Mouse (Mus musculus) hindbrain, embryonic 16.5 days (tissue): ENCODE data around the gene Ptpn11. TPM values are rescaled to one million over a fixed set of nuclear protein-coding genes. Genes with fewer than 3 reads are reported as not detected.
"Not testable (repeated sequence)": the region's sequence is repeated elsewhere in the genome, so short reads cannot be mapped to it uniquely, and the experiment has no call there.

ENCODE experiments used
- ATAC-seq: fragments of 200-750 bp; cut with Nextera tagmentation; 2 replicates; pipeline ENCODE4 v1.8.0; 2017; ENCODE audit warnings: moderate TSS enrichment, moderate library complexity
- H3K27ac ChIP-seq: fragments of 300-500 bp; sonication (generic); 2 replicates; pipeline ENCODE4 v1.5.1; 2014; ENCODE audit warnings: low read depth, mild to moderate bottlenecking, control low read depth, low read length, moderate library complexity
- H3K27me3 ChIP-seq: fragments of 300-500 bp; sonication (generic); replicated peaks from 2 replicates; pipeline ENCODE4 v1.6.1; 2014; ENCODE audit warnings: low read length; ENCODE audit not compliant: control insufficient read depth, insufficient read depth
- H3K36me3 ChIP-seq: fragments of 300-500 bp; sonication (generic); 2 replicates; pipeline ENCODE4 v1.6.1; 2014; ENCODE audit warnings: mild to moderate bottlenecking, low read length, moderate library complexity, mixed read lengths; ENCODE audit not compliant: control insufficient read depth, insufficient read depth
- H3K4me1 ChIP-seq: fragments of 300-500 bp; sonication (generic); 2 replicates; pipeline ENCODE4 v1.6.1; 2014; ENCODE audit warnings: low read depth, low read length; ENCODE audit not compliant: control insufficient read depth, insufficient read depth
- H3K4me2 ChIP-seq: fragments of 300-500 bp; sonication (generic); 2 replicates; pipeline ENCODE4 v1.6.1; 2014; ENCODE audit warnings: mild to moderate bottlenecking, low read length, control low read depth, moderate library complexity
- H3K4me3 ChIP-seq: fragments of 300-500 bp; sonication (generic); 2 replicates; pipeline ENCODE4 v1.5.1; 2014; ENCODE audit warnings: mild to moderate bottlenecking, low read length, control low read depth, moderate library complexity
- H3K9ac ChIP-seq: fragments of 300-500 bp; sonication (generic); 2 replicates; pipeline ENCODE4 v1.6.1; 2014; ENCODE audit warnings: low read depth, mild to moderate bottlenecking, control low read depth, low read length, moderate library complexity
- H3K9me3 ChIP-seq: fragments of 300-500 bp; sonication (generic); 2 replicates; pipeline ENCODE4 v1.6.1; 2014; ENCODE audit warnings: mild to moderate bottlenecking, low read length, moderate library complexity; ENCODE audit not compliant: control insufficient read depth
- WGBS: fragments of 180-500 bp; shearing (Covaris S2); extraction: QIAGEN DNeasy Blood & Tissue Kit; methylation state at CpG from one replicate; pipeline ENCODE4 v1.1.7; 2014; 5-methylcytosine and 5-hydroxymethylcytosine counted together
- polyA plus RNA-seq: library from polyadenylated mRNA; unstranded; fragments of >200 nt; fragmentation: Nextera tagmentation; extraction: Ambion mirVana; gene quantifications from 2 replicates; pipeline ENCODE4 v1.2.1, GENCODE M21; 2015

Gene Ptpn11
- polyA plus RNA-seq, 1 experiment from 2014 or later, result 20.9 TPM

DNA sequence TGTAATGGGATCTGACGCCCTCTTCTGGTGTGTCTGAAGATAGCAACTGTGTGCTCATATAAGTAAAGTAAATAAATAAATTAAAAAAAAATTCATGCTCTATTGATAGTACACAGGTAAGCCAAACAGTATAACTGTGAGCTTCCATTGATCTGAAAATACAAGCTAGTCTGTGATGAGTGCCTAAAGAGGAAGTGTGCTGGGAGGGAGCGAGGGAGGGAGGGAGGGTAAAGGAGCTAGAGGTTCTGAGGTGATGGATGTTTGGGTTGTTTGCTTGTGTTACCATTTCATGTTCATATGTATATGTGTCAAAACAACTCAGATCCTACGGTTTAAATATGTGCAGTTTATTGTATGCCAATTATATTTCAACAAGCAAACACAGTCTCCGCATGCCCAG, 35.6 kb upstream of the Ptpn11 start:
- H3K27me3 ChIP-seq, result no peaks in the 10 kb centered on the region
- peaks cover 11% of the 10 kb centered on the region for H3K4me1 ChIP-seq
- no peak overlapping the region for H3K4me3 ChIP-seq
- no peaks in the 10 kb centered on the region for H3K36me3 ChIP-seq
- no peak overlapping the region for H3K9ac ChIP-seq
- H3K4me2 ChIP-seq, result no peak overlapping the region
- no peak for ATAC-seq
- no peak overlapping the region for H3K27ac ChIP-seq
- 90% methylated on average over 4 of the region's 4 CpGs for WGBS
- H3K9me3 ChIP-seq, result no peaks in the 10 kb centered on the region

DNA sequence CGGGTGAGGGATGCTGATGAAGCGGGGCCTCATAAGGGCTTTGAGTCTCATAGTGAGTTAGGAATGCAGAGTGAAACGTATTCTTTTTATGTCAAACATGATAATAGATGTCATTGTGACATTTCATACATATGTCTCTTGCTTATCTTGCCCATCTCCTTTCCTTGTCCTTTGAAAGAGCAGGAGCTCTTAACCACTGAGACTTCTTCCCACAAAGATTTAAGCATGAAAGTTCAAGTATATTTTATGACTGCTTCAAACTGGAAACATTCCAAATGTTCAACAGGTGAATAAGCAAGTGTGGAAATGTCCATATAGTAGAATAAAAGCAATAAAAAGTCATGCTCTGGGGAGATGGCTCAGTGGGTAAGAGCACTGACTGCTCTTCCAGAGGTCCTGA, 35.2 kb upstream of the Ptpn11 start:
- WGBS, result 66% methylated on average over 3 of the region's 3 CpGs
- no peak for ATAC-seq
- Histone ChIP-seq H3K36me3 (no peaks in the 10 kb centered on the region), H3K27ac (no peak overlapping the region), H3K4me1 (peaks cover 16% of the 10 kb centered on the region), H3K4me3 (no peak overlapping the region), H3K4me2 (no peak overlapping the region), H3K9ac (no peak overlapping the region), H3K27me3 (no peaks in the 10 kb centered on the region), H3K9me3 (no peaks in the 10 kb centered on the region)

DNA sequence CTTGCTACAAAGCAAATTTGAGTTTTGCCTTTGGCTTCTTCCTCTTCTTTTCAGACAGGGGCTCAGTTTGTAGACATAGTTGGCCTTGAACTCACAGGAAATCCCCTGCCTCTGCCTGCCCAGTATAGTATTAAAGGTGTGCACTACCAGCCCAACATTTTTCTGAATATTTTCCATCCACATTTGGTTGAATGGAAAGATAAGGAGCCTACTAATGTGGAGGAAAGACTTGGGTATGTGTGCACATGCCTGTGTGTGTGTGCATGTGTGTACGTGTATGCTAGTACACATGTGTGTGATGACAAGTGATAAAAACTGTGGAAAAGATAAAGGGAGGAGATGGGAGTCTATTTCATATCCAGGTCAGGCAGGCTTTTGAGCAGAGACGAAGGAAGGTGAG, 34.7 kb upstream of the Ptpn11 start:
- Histone ChIP-seq H3K4me2 (no peak overlapping the region), H3K4me1 (peaks cover 16% of the 10 kb centered on the region), H3K4me3 (no peak overlapping the region), H3K9me3 (no peaks in the 10 kb centered on the region), H3K27ac (no peak overlapping the region), H3K9ac (no peak overlapping the region), H3K36me3 (no peaks in the 10 kb centered on the region), H3K27me3 (no peaks in the 10 kb centered on the region)
- WGBS, result 84% methylated on average over 2 of the region's 2 CpGs
- ATAC-seq, result no peak

DNA sequence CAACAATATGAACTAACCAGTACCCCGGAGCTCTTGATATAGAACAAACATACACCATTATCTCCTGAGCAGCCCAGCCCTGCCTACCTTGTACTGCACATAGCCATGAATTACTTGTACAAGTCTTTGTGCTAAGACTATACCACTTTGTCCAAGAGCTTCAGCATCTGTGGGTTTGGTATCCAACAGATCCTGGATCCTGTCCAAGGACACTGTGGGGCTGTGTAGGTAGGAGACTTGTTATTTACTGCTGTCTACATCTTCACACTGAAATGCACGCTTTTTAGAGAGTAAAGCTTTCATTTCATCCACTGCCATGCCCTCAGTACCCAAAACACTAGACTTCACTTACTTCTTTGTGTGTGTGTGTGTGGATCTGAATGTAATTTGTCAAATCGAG, 33.7 kb upstream of the Ptpn11 start:
- Histone ChIP-seq H3K4me1 (peaks cover 16% of the 10 kb centered on the region), H3K27me3 (no peaks in the 10 kb centered on the region), H3K27ac (no peak overlapping the region), H3K9me3 (no peaks in the 10 kb centered on the region), H3K9ac (no peak overlapping the region), H3K4me2 (no peak overlapping the region), H3K36me3 (no peaks in the 10 kb centered on the region), H3K4me3 (no peak overlapping the region)
- 81% methylated on average over 3 of the region's 3 CpGs for WGBS
- ATAC-seq, result no peak

DNA sequence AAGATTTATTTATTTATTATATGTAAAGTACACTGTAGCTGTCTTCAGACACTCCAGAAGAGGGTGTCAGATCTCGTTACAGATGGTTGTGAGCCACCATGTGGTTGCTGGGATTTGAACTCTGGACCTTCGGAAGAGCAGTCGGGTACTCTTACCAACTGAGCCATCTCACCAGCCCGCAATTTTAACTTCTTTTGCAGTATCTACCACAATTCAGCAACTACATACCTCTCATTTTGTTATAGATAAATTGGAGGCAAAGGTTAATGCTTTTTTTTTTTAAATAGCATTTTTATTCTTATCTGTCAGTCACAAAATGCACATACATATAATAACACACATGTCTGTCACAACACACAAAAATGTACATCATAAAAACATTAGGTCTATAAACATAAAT, 32.8 kb upstream of the Ptpn11 start:
- not testable (repeated sequence) for ATAC-seq, H3K4me3 ChIP-seq, H3K4me2 ChIP-seq, H3K27me3 ChIP-seq, H3K27ac ChIP-seq, H3K9ac ChIP-seq, H3K36me3 ChIP-seq, H3K9me3 ChIP-seq
- peaks cover 16% of the 10 kb centered on the region for H3K4me1 ChIP-seq
- 90% methylated on average over 4 of the region's 4 CpGs for WGBS

DNA sequence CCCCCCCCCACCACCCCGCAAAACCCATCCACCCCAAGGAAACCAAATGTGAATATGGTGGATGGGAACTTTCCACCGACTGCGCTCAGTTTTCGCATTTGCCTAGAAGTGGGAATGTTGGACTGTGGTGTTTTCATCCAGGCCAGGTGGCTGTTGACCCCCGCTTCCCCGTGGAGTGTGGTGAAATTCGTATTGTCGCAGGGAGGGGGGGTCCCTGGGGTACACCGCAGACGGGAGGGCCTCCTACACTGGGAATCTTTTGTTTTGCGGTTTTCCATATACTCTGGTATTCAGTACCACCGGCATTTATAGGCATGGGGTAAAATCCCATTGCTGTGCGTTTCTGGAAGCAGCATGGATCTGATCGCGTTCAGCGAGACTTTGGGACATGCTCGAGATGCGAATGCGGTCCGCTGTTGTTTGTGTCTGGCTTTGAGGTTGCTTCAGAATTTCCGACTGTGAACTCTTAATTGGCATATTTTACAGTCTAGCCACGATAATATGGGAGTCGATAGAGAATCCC, 30.2 kb upstream of the Ptpn11 start:
- H3K4me1 ChIP-seq, result peaks cover 16% of the 10 kb centered on the region
- peak overlapping the region; percentile 95 for H3K4me3 ChIP-seq
- peak overlapping the region; percentile 92 for H3K9ac ChIP-seq
- WGBS, result 4% methylated on average over 23 of the region's 23 CpGs
- ATAC-seq, result peak; percentile 6; the same call in 1 of the 2 replicates
- no peaks in the 10 kb centered on the region for H3K27me3 ChIP-seq
- H3K27ac ChIP-seq, result peak overlapping the region; percentile 94
- no peaks in the 10 kb centered on the region for H3K36me3 ChIP-seq
- H3K4me2 ChIP-seq, result peak overlapping the region; percentile 77
- H3K9me3 ChIP-seq, result no peaks in the 10 kb centered on the region

DNA sequence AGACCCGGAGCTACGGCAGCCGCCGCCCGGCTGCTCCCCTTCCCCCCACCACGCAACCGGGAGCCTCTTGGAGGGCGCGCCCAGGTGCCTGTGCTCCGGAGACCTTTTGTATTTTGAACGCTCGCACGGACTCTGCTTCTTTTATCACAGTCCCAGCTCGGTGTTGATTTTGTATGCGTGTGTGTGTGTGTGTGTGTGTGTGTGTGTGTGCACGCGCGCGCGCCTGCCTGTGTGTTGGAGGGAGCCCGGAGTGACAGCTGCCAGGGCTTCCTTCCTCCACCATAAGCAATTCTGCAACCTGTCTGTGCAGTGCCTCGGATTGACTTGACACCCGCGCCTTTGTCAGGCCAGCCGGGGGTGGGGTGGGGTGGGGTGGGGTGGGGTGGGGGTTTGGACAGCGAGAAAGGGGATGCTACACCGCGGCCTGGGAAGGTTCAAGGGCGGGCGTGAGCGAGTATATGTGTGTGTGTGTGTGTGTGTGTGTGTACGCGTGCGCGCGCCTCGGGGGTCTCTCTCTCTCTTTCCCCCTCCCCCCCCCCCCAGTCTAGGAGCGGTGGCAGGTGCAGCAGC, 29.6 kb upstream of the Ptpn11 start:
- H3K4me2 ChIP-seq, result peak overlapping the region; percentile 77

DNA sequence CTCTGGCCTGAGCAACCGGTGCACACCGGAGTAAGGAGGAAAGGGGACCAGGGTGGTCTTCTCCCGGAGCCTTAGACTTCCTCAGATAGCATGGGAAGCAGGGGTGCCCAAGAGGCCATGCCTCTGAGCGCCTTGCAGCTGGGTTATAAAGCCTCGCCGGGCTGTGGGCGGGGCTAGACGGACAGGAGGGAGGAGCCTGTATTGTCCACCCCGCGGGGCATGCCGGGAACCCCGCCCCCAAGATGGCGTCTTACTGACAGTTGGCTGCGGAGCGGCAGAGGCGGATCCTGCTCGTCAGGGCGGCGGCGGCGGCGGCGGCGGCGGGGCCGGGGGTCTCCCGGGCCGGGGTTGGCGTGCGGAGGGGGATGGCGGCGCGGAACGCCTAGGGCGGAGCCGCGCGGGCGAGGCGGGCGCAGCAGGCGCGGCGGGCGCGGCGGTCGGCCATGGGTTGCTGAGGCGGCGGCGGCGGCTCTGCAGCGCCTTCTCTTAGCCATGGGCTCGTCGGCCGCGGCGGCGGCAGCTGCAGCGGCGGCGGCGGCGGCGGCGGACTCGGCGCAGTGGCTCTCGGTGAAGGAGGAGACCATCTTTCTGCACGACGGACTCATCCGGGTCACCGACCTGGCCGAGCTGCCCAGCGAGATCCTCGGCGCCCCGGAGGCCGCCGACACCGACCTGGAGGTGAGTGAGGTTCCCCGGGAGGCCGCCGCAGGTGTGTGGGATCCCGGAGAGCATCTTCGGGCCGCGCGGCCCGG, 29.0 kb upstream of the Ptpn11 start, which contains the start of gene Hectd4:
Gene Hectd4, plus strand, starts transcription at position 240 of the 752 bp plus-strand sequence.
- Histone ChIP-seq H3K9me3 (no peaks in the 10 kb centered on the region), H3K27me3 (no peaks in the 10 kb centered on the region), H3K4me3 (peak within 1 kb of the TSS; percentile 95), H3K36me3 (no peaks in the 10 kb centered on the region), H3K9ac (peak within 1 kb of the TSS; percentile 92), H3K4me1 (peaks cover 16% of the 10 kb centered on the region), H3K27ac (peak within 1 kb of the TSS; percentile 94), H3K4me2 (peak within 1 kb of the TSS; percentile 77)
- WGBS, result under 1% methylated on average over 65 of the region's 90 CpGs
- ATAC-seq, result peak; percentile 88

More for the DNA sequence above, 29.6 kb upstream of the Ptpn11 start:
- Histone ChIP-seq H3K9me3 (no peaks in the 10 kb centered on the region), H3K27me3 (no peaks in the 10 kb centered on the region), H3K27ac (peak overlapping the region; percentile 94), H3K9ac (peak overlapping the region; percentile 92), H3K4me1 (peaks cover 16% of the 10 kb centered on the region), H3K4me3 (peak overlapping the region; percentile 95), H3K36me3 (no peaks in the 10 kb centered on the region)
- ATAC-seq, result peak; percentile 63
- 1% methylated on average over 22 of the region's 38 CpGs for WGBS

DNA sequence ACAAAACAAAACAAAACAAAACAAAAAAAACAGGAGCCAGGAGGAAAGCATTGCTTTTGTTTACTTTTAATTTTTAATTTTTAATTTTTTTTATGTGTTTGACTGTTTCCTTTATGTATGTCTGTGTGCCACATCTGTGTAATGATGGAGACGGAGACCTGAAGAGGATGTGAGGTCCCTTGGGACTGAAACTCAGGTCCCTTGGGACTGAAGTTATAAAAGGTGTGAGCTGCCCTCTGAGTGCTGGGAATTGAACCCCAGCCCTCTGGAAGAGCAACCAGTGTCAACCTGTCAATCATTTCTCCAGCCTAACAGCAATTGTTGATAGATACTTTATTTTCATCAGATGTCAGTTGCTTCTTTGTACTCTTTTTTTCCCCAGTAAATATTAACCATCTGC, 28.0 kb upstream of the Ptpn11 start:
- Histone ChIP-seq H3K4me1 (peaks cover 16% of the 10 kb centered on the region), H3K9ac (no peak overlapping the region), H3K27ac (no peak overlapping the region), H3K27me3 (no peaks in the 10 kb centered on the region), H3K4me3 (no peak overlapping the region), H3K36me3 (no peaks in the 10 kb centered on the region), H3K9me3 (no peaks in the 10 kb centered on the region), H3K4me2 (no peak overlapping the region)
- no peak for ATAC-seq
- 60% methylated on average over 1 of the region's 1 CpGs for WGBS
